Mouse (Mus musculus) cerebellum, adult 11-12 months (tissue): Measurements from ENCODE around the gene Akirin2.
A peak's percentile ranks its signal among the peaks of the same experiment; 100 is the strongest.
"Not testable (repeated sequence)": the region's sequence is repeated elsewhere in the genome, so short reads cannot be mapped to it uniquely, and the experiment has no call there.

ENCODE experiments used
- DNase-seq: peaks from one replicate; pipeline ENCODE4 v3.0.0; 2022

Gene Akirin2

GRCm38 (mm10) chr4:34550748-34551097 is at the start of gene Akirin2:
Akirin2 (plus strand) TSS chr4:34550937.
- no peak for DNase-seq

- no peak for DNase-seq
Measured at GRCm38 (mm10) chr4:34510305-34510704, 40.4 kb upstream of the Akirin2 start.

GRCm38 (mm10) chr4:34522846-34523245 is 27.9 kb upstream of the Akirin2 start:
- DNase-seq, result peak; percentile 91

GRCm38 (mm10) chr4:34523586-34523985 is 27.2 kb upstream of the Akirin2 start:
- DNase-seq, result no peak

- no peak for DNase-seq
Measured at GRCm38 (mm10) chr4:34526771-34527170, 24.0 kb upstream of the Akirin2 start.

- DNase-seq, result no peak
Measured at GRCm38 (mm10) chr4:34528430-34529100, 22.2 kb upstream of the Akirin2 start.

GRCm38 (mm10) chr4:34529379-34529778 is 21.4 kb upstream of the Akirin2 start:
- peak; percentile 22 for DNase-seq

GRCm38 (mm10) chr4:34529941-34530340 is 20.8 kb upstream of the Akirin2 start:
- DNase-seq, result peak; percentile 85

DNA sequence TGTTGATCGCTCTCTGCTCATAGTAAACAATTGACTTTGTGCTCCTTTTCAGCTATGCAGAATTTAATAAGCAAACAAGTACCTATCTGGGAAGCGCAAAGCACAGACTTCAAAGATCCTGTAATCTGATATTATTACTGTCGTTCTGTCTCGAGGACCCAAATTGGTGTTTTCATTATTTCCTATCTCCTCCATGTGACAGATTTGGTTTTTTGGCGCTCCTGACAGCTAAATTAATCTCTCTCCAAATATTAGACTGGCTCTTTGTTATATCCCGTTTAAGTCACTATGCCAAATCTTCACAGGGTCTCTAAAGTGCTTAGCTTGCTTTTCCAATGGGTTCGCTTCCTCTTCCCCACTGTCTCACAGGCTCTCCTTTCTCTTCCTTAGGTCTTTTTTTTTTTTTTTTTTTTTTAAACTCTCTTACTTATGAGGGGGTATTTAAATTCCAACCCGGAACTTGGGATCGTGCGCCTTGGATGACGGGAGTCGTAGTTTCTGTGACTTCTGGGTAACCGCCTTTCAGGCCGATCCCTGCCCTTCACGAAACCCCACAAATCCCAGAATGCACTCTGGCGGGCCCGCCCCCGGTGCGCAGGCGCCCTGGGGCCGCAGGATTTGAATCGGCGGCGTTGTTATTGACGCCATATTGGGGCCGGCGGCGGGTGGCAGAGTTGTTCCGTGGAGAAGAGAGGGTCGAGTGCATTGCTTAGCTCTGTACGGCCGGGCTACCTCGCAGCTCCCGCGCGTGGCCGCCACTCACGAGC is 573 bp upstream of the Akirin2 start:
- DNase-seq, result peak; percentile 97

DNA sequence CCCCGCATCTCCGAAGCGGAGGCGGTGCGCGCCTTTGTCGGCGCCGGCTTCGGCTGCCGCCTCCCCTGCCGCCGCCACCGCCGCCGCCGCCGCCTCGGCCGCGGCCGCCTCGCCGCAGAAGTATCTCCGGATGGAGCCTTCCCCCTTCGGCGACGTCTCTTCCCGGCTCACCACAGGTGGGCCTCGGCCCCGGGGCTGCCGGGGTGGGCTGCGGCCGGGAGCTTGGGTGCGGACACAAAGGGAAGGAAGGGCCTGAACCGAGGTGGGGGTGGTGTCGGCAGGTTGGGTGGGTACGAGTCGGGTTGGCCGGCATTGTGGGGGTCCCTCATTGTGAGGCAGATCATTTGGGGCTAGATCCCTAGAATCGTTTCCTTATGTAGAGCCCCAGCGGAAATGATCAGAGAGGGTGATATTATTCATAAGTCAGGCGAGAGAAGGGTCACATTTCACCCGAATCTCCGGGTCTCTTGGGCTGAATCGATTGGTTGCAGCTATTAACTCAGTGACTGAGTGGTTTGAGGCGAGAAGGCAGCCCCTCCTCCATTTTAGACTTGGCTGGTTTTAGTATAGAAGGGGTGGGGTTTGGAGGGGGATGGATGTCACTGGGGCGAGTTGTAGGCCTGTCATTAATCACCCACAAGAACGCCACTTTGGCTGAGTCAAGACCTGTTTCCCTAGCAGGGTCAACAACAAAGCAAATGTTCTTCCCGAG is 517 bp downstream of the Akirin2 start:
- peak; percentile 67 for DNase-seq

DNA sequence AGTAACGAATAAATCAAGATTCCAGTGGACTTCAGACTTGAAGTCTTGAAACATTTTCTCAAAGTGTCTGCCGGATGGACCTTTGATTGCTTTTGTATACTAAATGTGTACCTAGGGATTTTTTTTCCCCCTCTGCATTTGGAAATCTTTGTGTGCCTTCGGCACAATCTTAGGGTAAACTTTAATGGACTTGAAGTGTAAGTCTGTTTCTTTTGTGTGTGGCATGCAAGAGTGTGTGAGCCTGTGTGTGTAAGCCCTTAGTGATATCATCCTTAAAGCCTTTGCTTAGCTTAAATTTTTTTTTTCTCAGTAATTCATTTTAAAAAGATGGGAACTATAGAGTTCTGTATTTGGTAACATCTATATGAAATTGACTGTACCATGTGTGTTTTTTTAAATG is 1.2 kb downstream of the Akirin2 start:
- no peak for DNase-seq

- no peak for DNase-seq
Measured at GRCm38 (mm10) chr4:34554596-34554995, 3.9 kb downstream of the Akirin2 start.

GRCm38 (mm10) chr4:34555604-34556003 is 4.9 kb downstream of the Akirin2 start:
- no peak for DNase-seq

DNA sequence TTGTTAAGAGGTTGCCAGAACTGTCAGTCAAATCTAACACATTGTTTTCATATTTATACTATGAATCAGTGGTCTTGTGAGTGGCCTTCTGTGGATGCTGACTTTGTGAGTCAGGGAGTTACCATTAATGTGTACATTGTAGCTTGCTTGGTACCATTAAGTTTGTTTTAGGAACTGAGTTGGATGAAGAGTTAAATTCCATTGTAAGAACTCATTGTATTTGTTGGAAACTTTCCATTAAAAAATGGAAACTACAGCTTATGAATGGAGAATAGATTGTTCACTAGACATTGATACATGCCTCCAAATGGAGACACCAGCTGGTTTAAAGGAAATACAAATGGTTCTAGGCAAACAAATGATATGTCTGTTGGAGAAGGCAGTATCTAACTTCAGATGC is 5.4 kb downstream of the Akirin2 start:
- no peak for DNase-seq

DNA sequence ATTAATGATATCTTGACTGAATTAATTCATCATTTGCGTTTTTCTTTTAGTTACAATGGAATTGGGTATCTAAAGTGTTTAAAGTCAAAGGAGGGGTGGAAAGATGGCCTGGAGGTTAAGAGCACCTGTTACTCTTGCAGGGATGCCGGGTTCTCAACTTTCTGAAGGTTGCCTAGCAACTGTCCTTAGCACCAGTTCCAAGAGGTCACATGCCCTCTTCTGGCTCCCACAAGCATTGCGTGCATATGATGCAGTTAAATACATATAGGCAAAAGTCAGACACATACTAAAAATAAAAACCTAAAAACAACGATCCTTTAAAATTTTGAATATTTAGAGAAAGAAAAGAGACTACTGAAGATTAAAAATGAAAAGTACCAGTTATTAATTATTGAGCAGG is 10.2 kb downstream of the Akirin2 start:
- DNase-seq, result no peak

GRCm38 (mm10) chr4:34566226-34566625 is 15.5 kb downstream of the Akirin2 start:
- no peak for DNase-seq

DNA sequence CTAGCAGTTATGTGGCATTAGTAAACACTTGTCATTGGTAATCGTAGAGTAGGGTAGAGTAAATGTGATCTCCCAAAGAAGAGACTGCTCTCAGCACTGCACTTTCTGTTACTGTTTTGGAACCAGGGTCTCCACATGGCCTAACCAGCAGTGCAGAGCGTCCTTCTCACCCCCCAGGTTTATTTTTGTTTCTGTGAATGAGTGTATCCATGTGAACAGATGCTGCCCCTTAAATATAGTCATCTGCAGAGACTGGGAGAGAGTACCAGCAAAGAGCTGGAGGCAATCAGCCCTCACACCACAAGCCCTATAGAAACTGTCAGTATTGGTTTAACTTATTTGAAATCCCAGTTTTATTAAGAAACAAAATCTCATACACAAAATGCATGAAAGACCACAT is 22.1 kb downstream of the Akirin2 start:
- no peak for DNase-seq

DNA sequence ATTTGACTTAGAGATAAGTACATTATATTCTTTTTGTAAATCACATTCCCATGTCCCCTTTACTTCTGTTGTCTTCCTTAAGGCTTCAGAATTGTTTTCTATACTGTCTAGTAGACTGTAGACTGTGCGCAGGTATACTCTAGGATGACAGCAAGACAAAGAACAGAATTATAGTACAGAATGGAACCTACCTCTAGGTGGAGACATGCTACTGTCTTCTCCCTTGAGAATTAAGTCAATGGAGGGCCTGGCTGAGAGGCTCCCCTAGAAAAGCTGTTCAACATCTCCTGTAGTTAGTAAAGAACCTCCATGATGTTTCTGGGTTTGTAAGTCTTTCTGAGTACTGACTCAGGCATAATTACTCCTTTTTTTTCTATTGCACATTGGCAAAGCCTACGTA is 26.3 kb downstream of the Akirin2 start:
- DNase-seq, result no peak

- DNase-seq, result no peak
Measured at GRCm38 (mm10) chr4:34579215-34579614, 28.5 kb downstream of the Akirin2 start.

GRCm38 (mm10) chr4:34581489-34581888 is 30.8 kb downstream of the Akirin2 start:
- not testable (repeated sequence) for DNase-seq

- DNase-seq, result no peak
Measured at GRCm38 (mm10) chr4:34581990-34582389, 31.3 kb downstream of the Akirin2 start.

- DNase-seq, result no peak
Measured at GRCm38 (mm10) chr4:34582476-34582875, 31.7 kb downstream of the Akirin2 start.

DNA sequence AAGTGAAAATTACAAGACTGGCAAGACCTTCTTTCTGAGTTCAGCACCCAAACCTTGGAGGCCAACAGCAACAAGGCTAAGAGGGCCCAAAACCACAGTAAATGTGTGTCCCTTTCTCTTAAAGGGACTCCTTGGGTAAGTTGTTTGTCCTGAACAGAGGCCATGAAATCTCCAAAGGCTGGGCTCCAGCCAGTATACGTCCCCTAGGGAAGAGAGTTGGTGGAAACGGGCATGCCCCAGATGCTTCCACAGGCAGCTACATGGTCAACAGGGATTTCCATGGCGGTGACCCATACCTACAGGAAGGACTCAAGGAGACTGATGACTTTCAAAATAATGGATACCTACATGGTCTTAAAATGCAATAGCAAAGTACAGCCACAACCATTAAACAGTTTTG is 32.7 kb downstream of the Akirin2 start:
- no peak for DNase-seq
